Mouse (Mus musculus): ENCODE results near the gene Krtap9-5.

GRCm38 (mm10) chr11:99978953-99979352, 30.7 kb downstream of the Krtap9-5 start, which contains the start of gene Krtap29-1:
- no peak for TF ChIP-seq EP300 (IDR thresholded peaks at IDR 0.05; ENCODE audit: low read depth)
- TF ChIP-seq CTCF (IDR thresholded peaks at IDR 0.05; ENCODE audit: low read depth), result no peak

Measured in liver, embryonic 14.5 days (tissue).